Mouse (Mus musculus) gastrocnemius, adult 2 months (tissue): ENCODE results near the gene Raver1. TPM values are rescaled to one million over a fixed set of nuclear protein-coding genes. Genes with fewer than 3 reads are reported as not detected.
A peak's percentile ranks its signal among the peaks of the same experiment; 100 is the strongest.

ENCODE experiments used
- DNase-seq: peaks from one replicate; pipeline ENCODE4 v3.0.0; 2022
- H3K27ac ChIP-seq: fragments of 200-600 bp; 2 replicates; pipeline ENCODE4 v1.8.1; 2022; ENCODE audit warnings: mild to moderate bottlenecking
- H3K4me3 ChIP-seq: fragments of 200-600 bp; 2 replicates; pipeline ENCODE4 v1.8.1; 2022; ENCODE audit warnings: mild to moderate bottlenecking, moderate library complexity
- CTCF ChIP-seq: fragments of 200-600 bp; IDR thresholded peaks from 2 replicates; pipeline ENCODE4 v1.8.1; 2022; ENCODE audit warnings: antibody characterized with exemption, mild to moderate bottlenecking, moderate library complexity
- intact Hi-C: fragments of 180-260 bp; cut with DNase I; formaldehyde crosslinking; loops from one replicate; pipeline ENCODE4 v1.15.1; 2025
- total RNA-seq, 2 experiments: library from RNA; stranded (reverse); gene quantifications; 2 replicates each; pipeline ENCODE4 v1.2.3; 2021

The Raver1 gene
- total RNA-seq, 2 experiments from 2014 or later = 17.1 to 19.5 TPM

GRCm38 (mm10) chr9:21097793-21098192 is 6.0 kb upstream of the Raver1 start:
- DNase-seq = no peak
- intact Hi-C loops = no loop called here
- Histone ChIP-seq H3K27ac (no peak overlapping the region), H3K4me3 (no peak overlapping the region)
- no peak for TF ChIP-seq CTCF

- intact Hi-C loops = no loop called here
- no peak overlapping the region for H3K4me3 ChIP-seq
- no peak for TF ChIP-seq CTCF
- no peak overlapping the region for H3K27ac ChIP-seq
- DNase-seq = no peak
Measured at GRCm38 (mm10) chr9:21095958-21096357, 4.2 kb upstream of the Raver1 start.

- intact Hi-C loops = loop anchor here (5.0 kb wide), 2 partner anchors 39 to 54 kb away; partner anchors contain the start of genes Cdc37 and Tyk2
- Histone ChIP-seq H3K27ac (no peak overlapping the region), H3K4me3 (no peak overlapping the region)
- no peak for DNase-seq
- TF ChIP-seq CTCF = no peak
Measured at GRCm38 (mm10) chr9:21093423-21093822, 1.6 kb upstream of the Raver1 start.

- H3K27ac ChIP-seq = peak overlapping the region; percentile 92
- no peak for TF ChIP-seq CTCF
- H3K4me3 ChIP-seq = peak overlapping the region; percentile 88
- no peak for DNase-seq
- intact Hi-C loops = loop anchor here (2.0 to 5.0 kb wide), 3 partner anchors 41 to 58 kb away; partner anchors contain the start of genes Cdc37, Icam5 and Tyk2
Measured at GRCm38 (mm10) chr9:21090972-21091706, 669 bp downstream of the Raver1 start.

GRCm38 (mm10) chr9:21090537-21090936 is 1.3 kb downstream of the Raver1 start:
- TF ChIP-seq CTCF = no peak
- peak overlapping the region; percentile 92; the same call in 1 of the 2 replicates for H3K27ac ChIP-seq
- H3K4me3 ChIP-seq = peak overlapping the region; percentile 88
- intact Hi-C loops = loop anchor here (2.0 to 5.0 kb wide), 3 partner anchors 42 to 58 kb away; partner anchors contain the start of genes Cdc37, Icam5 and Tyk2
- DNase-seq = no peak

- no peak overlapping the region for H3K27ac ChIP-seq
- no peak for TF ChIP-seq CTCF
- H3K4me3 ChIP-seq = no peak overlapping the region
- no peak for DNase-seq
- intact Hi-C loops = no loop called here
Measured at GRCm38 (mm10) chr9:21083324-21083723, 8.5 kb downstream of the Raver1 start.

- peak; percentile 42 for DNase-seq
- Histone ChIP-seq H3K4me3 (no peak overlapping the region), H3K27ac (no peak overlapping the region)
- intact Hi-C loops = no loop called here
- TF ChIP-seq CTCF = no peak
Measured at GRCm38 (mm10) chr9:21081127-21081526, 10.7 kb downstream of the Raver1 start.

GRCm38 (mm10) chr9:21075625-21076024 is 16.2 kb downstream of the Raver1 start:
- no peak for DNase-seq
- TF ChIP-seq CTCF = no peak
- intact Hi-C loops = no loop called here
- Histone ChIP-seq H3K27ac (no peak overlapping the region), H3K4me3 (no peak overlapping the region)

GRCm38 (mm10) chr9:21074173-21074572 is 17.6 kb downstream of the Raver1 start:
- Histone ChIP-seq H3K27ac (peak overlapping the region; percentile 91; the same call in 1 of the 2 replicates), H3K4me3 (peak overlapping the region; percentile 95; the same call in 1 of the 2 replicates)
- intact Hi-C loops = loop anchor here (5.0 kb wide), 1 partner anchor 177 kb away; the partner anchor contains the start of gene Eif3g
- TF ChIP-seq CTCF = no peak
- DNase-seq = no peak

- DNase-seq = peak; percentile 94
- intact Hi-C loops = loop anchor here (5.0 kb wide), 1 partner anchor 176 kb away; the partner anchor contains the start of gene Eif3g
- Histone ChIP-seq H3K27ac (peak within 1 kb of the TSS; percentile 91), H3K4me3 (peak within 1 kb of the TSS; percentile 95)
- TF ChIP-seq CTCF = no peak
Measured at GRCm38 (mm10) chr9:21073044-21073840, 18.6 kb downstream of the Raver1 start, which contains the start of the genes Gm49373 and Fdx1l. TSS of gene Gm49373 (minus strand) at chr9:21073096. TSS of gene Fdx1l (minus strand) at chr9:21073614.

- intact Hi-C loops = loop anchor here (5.0 kb wide), 1 partner anchor 175 kb away; the partner anchor contains the start of gene Eif3g
- peak overlapping the region; percentile 95 for H3K4me3 ChIP-seq
Measured at GRCm38 (mm10) chr9:21072641-21073040, 19.2 kb downstream of the Raver1 start.

GRCm38 (mm10) chr9:21067006-21067684 is 24.7 kb downstream of the Raver1 start, which contains the start of gene Zglp1:
TSS of gene Zglp1 (minus strand) at chr9:21067093.
- Histone ChIP-seq H3K27ac (no peak within 1 kb of the TSS), H3K4me3 (no peak within 1 kb of the TSS)
- no peak for TF ChIP-seq CTCF
- DNase-seq = no peak
- intact Hi-C loops = no loop called here

More at GRCm38 (mm10) chr9:21072641-21073040, 19.2 kb downstream of the Raver1 start:
- DNase-seq = no peak
- TF ChIP-seq CTCF = no peak
- peak overlapping the region; percentile 91 for H3K27ac ChIP-seq
